Mouse (Mus musculus): ENCODE data around the gene Cnga1.

- TF ChIP-seq PAX5 (IDR thresholded peaks at IDR 0.05; ENCODE audit: low read length), result no peak
- no peak for TF ChIP-seq USF1 (IDR thresholded peaks at IDR 0.05; ENCODE audit: low read depth, low read length)
- TF ChIP-seq ZC3H11A (IDR thresholded peaks at IDR 0.05; ENCODE audit: low read depth, low read length), result no peak
- TF ChIP-seq TCF12 (IDR thresholded peaks at IDR 0.05; ENCODE audit: low read depth, low read length), result no peak
- no peak for TF ChIP-seq SIN3A (IDR thresholded peaks at IDR 0.05; ENCODE audit: low read length)
- TF ChIP-seq HCFC1 (IDR thresholded peaks at IDR 0.05; ENCODE audit: low read depth, low read length), result no peak
- no peak for TF ChIP-seq CHD2 (IDR thresholded peaks at IDR 0.05; ENCODE audit: low read length)
- no peak for TF ChIP-seq ELF1 (IDR thresholded peaks at IDR 0.05; ENCODE audit: low read depth, low read length)
- TF ChIP-seq CTCF (conservative IDR thresholded peaks at IDR 0.05 in 1 of 2, IDR thresholded peaks at IDR 0.05 in 1 of 2; ENCODE audit: low read depth in 2 of 2, low read length in 2 of 2), result no peak
- TF ChIP-seq POLR2A (IDR thresholded peaks at IDR 0.05; ENCODE audit: low read depth, low read length), result no peak
- TF ChIP-seq ZMIZ1 (IDR thresholded peaks at IDR 0.05; ENCODE audit: low read depth, low read length), result no peak
These were observed 87.8 kb downstream of the Cnga1 start for GRCm38 (mm10) chr5:72556245-72556644.
